11 mouse cellular contexts compared by ENCODE assay signal in genomic region chr4:32326860-32327259, GRCm38 (mm10).
DNase-seq lines count a peak whose midpoint lies in the region; ATAC-seq lines count a peak whose summit lies in the region.
"Had no signal": no experiment of that assay in that cellular context is flagged by ENCODE, and none has a peak within 500 bp of the region (broad histone marks: within the 10 kb centered on the region; RNA-seq: fewer than 3 reads in every experiment).

No protein-coding gene starts in this region.

- H3K9me3 ChIP-seq in heart, embryonic 13.5 days = 0 out of 2 replicates have a peak, but pooled peaks cover 7% of the 10 kb centered on the region
- H3K9me3 ChIP-seq in embryonic facial prominence, embryonic 13.5 days = peaks cover 5% of the 10 kb centered on the region; the same call in 1 of the 2 replicates
- no peaks in the 10 kb centered on the region for H3K9me3 ChIP-seq in hindbrain, embryonic 13.5 days
- H3K9me3 ChIP-seq in neural tube, embryonic 12.5 days = no peaks in the 10 kb centered on the region
- H3K9me3 ChIP-seq in intestine, embryonic 16.5 days (ENCODE audit: control insufficient read depth, low read length) = no peaks in the 10 kb centered on the region

- H3K36me3 ChIP-seq in heart, embryonic 13.5 days = peaks cover 7% of the 10 kb centered on the region
- H3K36me3 ChIP-seq in embryonic facial prominence, embryonic 13.5 days = no peaks in the 10 kb centered on the region
- no peaks in the 10 kb centered on the region for H3K36me3 ChIP-seq in hindbrain, embryonic 13.5 days
- H3K36me3 ChIP-seq in neural tube, embryonic 12.5 days = no peaks in the 10 kb centered on the region
- no peaks in the 10 kb centered on the region for H3K36me3 ChIP-seq in intestine, embryonic 16.5 days (ENCODE audit: control insufficient read depth, insufficient read depth, low read length)

- peak overlapping the region; percentile 39 for H3K4me2 ChIP-seq in heart, embryonic 13.5 days
- no peak overlapping the region for H3K4me2 ChIP-seq in embryonic facial prominence, embryonic 13.5 days
- peak overlapping the region; percentile 31 for H3K4me2 ChIP-seq in hindbrain, embryonic 13.5 days
- peak overlapping the region; percentile 12 for H3K4me2 ChIP-seq in neural tube, embryonic 12.5 days (replicated peaks)
- H3K4me2 ChIP-seq in intestine, embryonic 16.5 days (ENCODE audit: low read depth, low read length) = no peak overlapping the region

- WGBS in heart, embryonic 13.5 days = 24% methylated on average over 3 of the region's 3 CpGs
- 39% methylated on average over 3 of the region's 3 CpGs for WGBS in embryonic facial prominence, embryonic 13.5 days
- WGBS in hindbrain, embryonic 13.5 days = 10% methylated on average over 3 of the region's 3 CpGs
- 9% methylated on average over 3 of the region's 3 CpGs for WGBS in neural tube, embryonic 12.5 days
- WGBS in intestine, embryonic 16.5 days = 38% methylated on average over 3 of the region's 3 CpGs

- no peak for ATAC-seq in heart, embryonic 13.5 days (ENCODE audit: extremely low read depth, insufficient number of reproducible peaks, low FRiP score, low TSS enrichment)
- no peak for ATAC-seq in embryonic facial prominence, embryonic 13.5 days (ENCODE audit: insufficient number of reproducible peaks, insufficient read depth, low FRiP score, low TSS enrichment, low read depth)
- ATAC-seq in hindbrain, embryonic 13.5 days (ENCODE audit: low FRiP score) = peak; percentile 55
- ATAC-seq in neural tube, embryonic 12.5 days (ENCODE audit: low FRiP score, low read depth) = peak; percentile 57
- no peak for ATAC-seq in intestine, embryonic 16.5 days

- H3K27ac ChIP-seq in heart, embryonic 13.5 days (replicated peaks) = peak overlapping the region; percentile 81; the same call in 1 of the 2 replicates
- no peak overlapping the region for H3K27ac ChIP-seq in embryonic facial prominence, embryonic 13.5 days
- peak overlapping the region; percentile 90 for H3K27ac ChIP-seq in hindbrain, embryonic 13.5 days
- peak overlapping the region; percentile 66; the same call in 1 of the 2 replicates for H3K27ac ChIP-seq in neural tube, embryonic 12.5 days
- H3K27ac ChIP-seq in intestine, embryonic 16.5 days (ENCODE audit: low read length) = no peak overlapping the region

- H3K9ac ChIP-seq in heart, embryonic 13.5 days = peak overlapping the region; percentile 33
- H3K9ac ChIP-seq in embryonic facial prominence, embryonic 13.5 days = peak overlapping the region; percentile 17; the same call in 1 of the 2 replicates
- peak overlapping the region; percentile 58 for H3K9ac ChIP-seq in hindbrain, embryonic 13.5 days
- peak overlapping the region; percentile 22; the same call in 1 of the 2 replicates for H3K9ac ChIP-seq in neural tube, embryonic 12.5 days
- H3K9ac ChIP-seq in intestine, embryonic 16.5 days (ENCODE audit: low read depth, low read length) = no peak overlapping the region

- no peaks in the 10 kb centered on the region for H3K27me3 ChIP-seq in heart, embryonic 13.5 days (replicated peaks)
- no peaks in the 10 kb centered on the region for H3K27me3 ChIP-seq in embryonic facial prominence, embryonic 13.5 days
- no peaks in the 10 kb centered on the region for H3K27me3 ChIP-seq in hindbrain, embryonic 13.5 days
- H3K27me3 ChIP-seq in neural tube, embryonic 12.5 days (replicated peaks) = no peaks in the 10 kb centered on the region
- no peaks in the 10 kb centered on the region for H3K27me3 ChIP-seq in intestine, embryonic 16.5 days (replicated peaks; ENCODE audit: control insufficient read depth, insufficient read depth, low read length)

- DNase-seq in heart, postnatal 25 days (ENCODE audit: low spot score) = no peak
- no peak for DNase-seq in spleen, postnatal 10 days (ENCODE audit: low spot score in 2 of 2)
- no peak for DNase-seq in thymus, postnatal 4 days
- DNase-seq: heart, postnatal 36 days; kidney, postnatal 25 days; spleen, adult 18-20 months had no signal

- H3K4me3 ChIP-seq in heart, embryonic 13.5 days = no peak overlapping the region
- no peak overlapping the region for H3K4me3 ChIP-seq in embryonic facial prominence, embryonic 13.5 days
- 0 out of 2 replicates have a peak overlapping the region, but pooled peaks have one; percentile 3 for H3K4me3 ChIP-seq in hindbrain, embryonic 13.5 days
- no peak overlapping the region for H3K4me3 ChIP-seq in neural tube, embryonic 12.5 days
- H3K4me3 ChIP-seq in intestine, embryonic 16.5 days (ENCODE audit: low read length) = no peak overlapping the region

- intact Hi-C loops in heart, postnatal 25 days (cut with DNase I) = no loop called here

- H3K4me1 ChIP-seq in heart, embryonic 13.5 days = peaks cover 59% of the 10 kb centered on the region
- H3K4me1 ChIP-seq in embryonic facial prominence, embryonic 13.5 days = peaks cover 15% of the 10 kb centered on the region
- peaks cover 59% of the 10 kb centered on the region for H3K4me1 ChIP-seq in hindbrain, embryonic 13.5 days (replicated peaks)
- H3K4me1 ChIP-seq in neural tube, embryonic 12.5 days = peaks cover 51% of the 10 kb centered on the region
- H3K4me1 ChIP-seq in intestine, embryonic 16.5 days (ENCODE audit: control insufficient read depth, insufficient read depth, low read length) = peaks cover 15% of the 10 kb centered on the region

Comparison
In these comparisons a context has a peak if more than half of its experiments do, and no peak if none do; other contexts are left out.
1. ATAC-seq: peak in hindbrain, embryonic 13.5 days (single experiment) and neural tube, embryonic 12.5 days (single experiment); none in heart, embryonic 13.5 days (single experiment), embryonic facial prominence, embryonic 13.5 days (single experiment) and intestine, embryonic 16.5 days (single experiment).
2. H3K27ac ChIP-seq: peak in heart, embryonic 13.5 days (single experiment), hindbrain, embryonic 13.5 days (single experiment) and neural tube, embryonic 12.5 days (single experiment); none in embryonic facial prominence, embryonic 13.5 days (single experiment) and intestine, embryonic 16.5 days (single experiment).
3. H3K4me2 ChIP-seq: peak in heart, embryonic 13.5 days (single experiment), hindbrain, embryonic 13.5 days (single experiment) and neural tube, embryonic 12.5 days (single experiment); none in embryonic facial prominence, embryonic 13.5 days (single experiment) and intestine, embryonic 16.5 days (single experiment).